Mouse (Mus musculus) NIH3T3 (cell line): ENCODE data around the gene Cyp2c67.
"Not testable (repeated sequence)": the region's sequence is repeated elsewhere in the genome, so short reads cannot be mapped to it uniquely, and the experiment has no call there.

Experiments
- DNase-seq: peaks from one replicate; pipeline ENCODE4 v3.0.0-alpha.2; 2012; ENCODE audit warnings: low read depth

Gene Cyp2c67

GRCm38 (mm10) chr19:39648938-39649337 lies at the start of gene Cyp2c67:
TSS of gene Cyp2c67 (minus strand) at chr19:39649051.
- no peak for DNase-seq

- not testable (repeated sequence) for DNase-seq
Observed at GRCm38 (mm10) chr19:39665650-39666049, 16.8 kb upstream of the Cyp2c67 start.

- DNase-seq = no peak
Observed at GRCm38 (mm10) chr19:39652381-39652780, 3.5 kb upstream of the Cyp2c67 start.

- no peak for DNase-seq
Observed at GRCm38 (mm10) chr19:39647519-39647918, 1.3 kb downstream of the Cyp2c67 start.

- not testable (repeated sequence) for DNase-seq
Observed at GRCm38 (mm10) chr19:39644551-39644950, 4.3 kb downstream of the Cyp2c67 start.
